Mouse (Mus musculus): ENCODE data around the gene Snx11.

DNA sequence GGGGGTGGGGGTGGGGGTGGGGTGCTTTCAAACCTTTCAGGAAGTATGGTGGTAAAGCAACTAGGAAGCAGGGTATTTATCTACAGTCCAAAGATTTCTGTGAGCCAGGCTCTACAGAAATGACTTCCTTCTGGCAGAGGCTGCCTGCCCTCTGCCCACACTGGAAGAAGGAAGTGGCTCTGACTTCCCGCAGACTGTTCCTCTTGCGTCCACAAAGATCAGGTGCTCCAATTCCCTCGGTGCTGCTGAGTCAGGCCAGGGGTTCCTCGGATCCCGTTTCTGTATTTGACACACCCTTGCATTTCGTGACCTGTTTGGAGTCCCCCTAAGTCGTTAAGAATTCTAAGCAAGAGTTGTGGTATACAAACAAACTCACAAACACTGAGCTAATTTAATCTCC is 11.7 kb downstream of the Snx11 start:
- TF ChIP-seq CTCF (IDR thresholded peaks at IDR 0.05; ENCODE audit: low read depth, low read length) (no peak), POLR2A (IDR thresholded peaks at IDR 0.05; ENCODE audit: extremely low read depth, insufficient read depth, low read length) (no peak)

Measured in liver, adult 2 months (tissue).